Mouse (Mus musculus) CH12.LX (cell line): ENCODE measurements at regions not wholly inside any gene's neighbourhood (a gene's known extent, or its start where the extent isn't known, plus 50 kb on each side); places are given as distances from the start of the nearest gene placed in this dataset.

ENCODE experiments used
- CTCF ChIP-seq, 2 experiments: IDR thresholded peaks in 1 of 2; conservative IDR thresholded peaks in 1 of 2; 2 replicates each; pipeline ENCODE4 v1.5.1; 2011 to 2012; ENCODE audit warnings: low read depth in 2 of 2, low read length in 2 of 2, improper control_type of control experiment in 1 of 2, inconsistent platforms in 1 of 2, mild to moderate bottlenecking in 1 of 2, moderate library complexity in 1 of 2
- GABPA ChIP-seq: IDR thresholded peaks from 2 replicates; pipeline ENCODE4 v1.6.1; 2012; ENCODE audit warnings: low read depth, low read length, improper control_type of control experiment, inconsistent platforms; ENCODE audit not compliant: insufficient replicate concordance
- MAZ ChIP-seq: IDR thresholded peaks from 2 replicates; pipeline ENCODE4 v1.6.1; 2012; ENCODE audit warnings: low read depth, mild to moderate bottlenecking, inconsistent platforms, low read length, improper control_type of control experiment, moderate library complexity
- MXI1 ChIP-seq: IDR thresholded peaks from 2 replicates; pipeline ENCODE4 v1.6.1; 2011; ENCODE audit warnings: mild to moderate bottlenecking, low read depth, low read length, improper control_type of control experiment
- POLR2A ChIP-seq: IDR thresholded peaks from 2 replicates; pipeline ENCODE4 v1.6.1; 2011; ENCODE audit warnings: low read depth, mild to moderate bottlenecking, improper control_type of control experiment, low read length

GRCm38 (mm10) chr9:120808741-120809425, 120.1 kb upstream of the Ctnnb1 start:
- no peak for TF ChIP-seq GABPA
- no peak for TF ChIP-seq POLR2A
- no peak for TF ChIP-seq CTCF (conservative IDR thresholded peaks at IDR 0.05 in 1 of 2, IDR thresholded peaks at IDR 0.05 in 1 of 2; ENCODE audit: low read depth in 2 of 2, low read length in 2 of 2)
- TF ChIP-seq MAZ = no peak
- TF ChIP-seq MXI1 = no peak
